Mouse (Mus musculus): ENCODE measurements around the gene Ccdc82. TPM values are rescaled to one million over a fixed set of nuclear protein-coding genes. Genes with fewer than 3 reads are reported as not detected.

The Ccdc82 gene
- polyA plus RNA-seq, 1 experiment from 2014 or later = 7.7 TPM

DNA sequence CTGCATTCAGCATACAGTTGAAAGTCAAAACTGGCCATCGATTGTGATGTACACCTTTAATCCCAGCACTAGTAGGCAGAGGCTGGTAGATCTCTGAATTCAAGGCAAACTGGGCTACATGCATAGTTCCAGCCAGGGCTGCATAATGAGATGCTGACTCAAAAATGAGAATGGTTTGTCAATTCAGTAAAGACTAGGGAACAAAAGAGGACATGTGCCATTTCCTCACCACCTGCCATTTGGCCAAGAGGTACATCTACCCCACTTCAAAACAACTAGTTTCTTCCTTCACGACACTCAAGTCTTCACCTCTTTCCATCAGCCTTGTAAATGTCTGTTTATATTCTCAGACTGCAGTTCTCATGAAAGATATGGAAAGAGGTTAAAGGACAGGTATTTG, 11.4 kb downstream of the Ccdc82 start:
- no peaks in the 10 kb centered on the region for H3K9me3 ChIP-seq
- DNase-seq (ENCODE audit: low spot score) = no peak
- H3K36me3 ChIP-seq = no peaks in the 10 kb centered on the region
- no peak overlapping the region for H3K27ac ChIP-seq
- no peaks in the 10 kb centered on the region for H3K27me3 ChIP-seq (ENCODE audit: insufficient read depth, poor library complexity, severe bottlenecking)
- 89% methylated on average over 2 of the region's 2 CpGs for WGBS
- no peaks in the 10 kb centered on the region for H3K4me1 ChIP-seq (replicated peaks)
- no peak overlapping the region for H3K4me3 ChIP-seq

- DNase-seq (ENCODE audit: low spot score) = no peak
- Histone ChIP-seq H3K27me3 (ENCODE audit: insufficient read depth, poor library complexity, severe bottlenecking) (no peaks in the 10 kb centered on the region), H3K36me3 (no peaks in the 10 kb centered on the region), H3K4me3 (no peak overlapping the region), H3K27ac (no peak overlapping the region), H3K9me3 (no peaks in the 10 kb centered on the region), H3K4me1 (replicated peaks) (no peaks in the 10 kb centered on the region)
- 89% methylated on average over 3 of the region's 3 CpGs for whole genome bisulfite sequencing
These were observed 14.2 kb downstream of the Ccdc82 start for GRCm38 (mm10) chr9:13260980-13261379.

DNA sequence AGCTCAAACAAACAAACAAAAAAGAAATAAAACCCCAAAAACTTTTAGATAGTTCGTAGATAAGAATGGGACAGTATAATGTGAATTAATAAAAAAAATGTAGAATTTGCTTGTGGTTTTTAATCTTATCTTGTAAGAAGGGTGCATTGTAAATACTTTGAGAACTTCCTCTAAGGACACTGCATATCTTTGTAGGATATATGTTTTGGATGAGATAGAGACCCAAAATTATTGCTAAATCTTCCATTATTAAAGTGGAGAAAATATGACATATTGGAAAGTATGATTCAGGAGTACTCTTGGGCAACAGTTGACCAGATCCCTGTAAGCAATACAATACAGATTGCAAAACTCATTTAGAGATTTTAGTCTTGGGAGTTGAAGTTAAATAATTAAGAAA, 26.5 kb downstream of the Ccdc82 start:
- Histone ChIP-seq H3K36me3 (0 out of 2 replicates have a peak, but pooled peaks cover 5% of the 10 kb centered on the region), H3K4me1 (replicated peaks) (no peaks in the 10 kb centered on the region), H3K4me3 (no peak overlapping the region), H3K27me3 (ENCODE audit: insufficient read depth, poor library complexity, severe bottlenecking) (no peaks in the 10 kb centered on the region), H3K27ac (no peak overlapping the region), H3K9me3 (no peaks in the 10 kb centered on the region)
- no peak for DNase-seq (ENCODE audit: low spot score)
- 91% methylated on average over 1 of the region's 1 CpGs for WGBS

- no peak for DNase-seq (ENCODE audit: low spot score)
- H3K36me3 ChIP-seq = 0 out of 2 replicates have a peak, but pooled peaks cover 3% of the 10 kb centered on the region
- no peaks in the 10 kb centered on the region for H3K9me3 ChIP-seq
- H3K27ac ChIP-seq = no peak overlapping the region
- no peaks in the 10 kb centered on the region for H3K4me1 ChIP-seq (replicated peaks)
- H3K27me3 ChIP-seq (ENCODE audit: insufficient read depth, poor library complexity, severe bottlenecking) = no peaks in the 10 kb centered on the region
- no peak overlapping the region for H3K4me3 ChIP-seq
- WGBS = 77% methylated on average over 2 of the region's 2 CpGs
These were observed 40.7 kb downstream of the Ccdc82 start for GRCm38 (mm10) chr9:13287482-13287881.

DNA sequence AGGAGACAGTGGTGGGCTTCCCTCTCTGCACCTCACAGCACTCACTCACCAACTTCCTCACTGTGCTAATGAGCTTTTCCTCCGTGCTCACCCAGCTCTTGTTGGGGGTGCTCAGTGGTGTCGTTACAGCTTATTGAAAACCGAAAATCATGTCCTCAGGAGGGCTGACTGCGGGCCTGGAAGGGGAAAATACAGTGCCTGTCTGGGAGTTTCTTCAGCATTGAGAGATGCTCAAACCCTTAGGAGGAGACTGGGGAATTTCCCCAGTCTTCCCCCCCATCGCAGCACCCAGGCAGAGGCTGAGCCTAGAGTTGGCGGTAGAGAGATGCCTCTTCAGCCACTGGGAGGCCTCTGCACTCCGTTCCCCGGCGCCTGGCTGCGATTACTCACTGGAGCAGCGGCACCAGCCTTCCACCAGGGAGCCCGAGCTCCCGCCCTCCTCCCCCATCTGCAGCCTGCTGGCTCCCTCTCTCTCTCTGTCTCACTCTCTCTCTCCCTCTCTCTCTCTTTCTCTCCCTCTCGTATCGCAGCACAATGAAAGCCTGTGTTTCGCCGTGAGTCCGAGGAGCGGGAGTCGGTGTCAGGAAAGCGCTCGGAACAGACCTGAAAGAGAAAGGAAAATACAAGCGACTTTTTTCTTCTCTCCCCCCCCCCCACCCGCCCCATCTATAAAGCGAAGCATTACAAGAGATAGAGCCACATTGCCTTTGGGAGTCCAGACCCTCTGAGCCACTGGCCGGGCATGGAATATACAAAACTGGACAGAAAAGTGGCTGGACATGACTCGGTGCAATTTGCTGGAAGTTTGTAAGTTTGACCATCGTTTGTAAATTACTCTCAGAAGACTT, 49.7 kb downstream of the Ccdc82 start:
- Histone ChIP-seq H3K4me3 (peak overlapping the region; percentile 64), H3K4me1 (replicated peaks) (peaks cover 44% of the 10 kb centered on the region)
- WGBS = under 1% methylated on average over 28 of the region's 28 CpGs

DNA sequence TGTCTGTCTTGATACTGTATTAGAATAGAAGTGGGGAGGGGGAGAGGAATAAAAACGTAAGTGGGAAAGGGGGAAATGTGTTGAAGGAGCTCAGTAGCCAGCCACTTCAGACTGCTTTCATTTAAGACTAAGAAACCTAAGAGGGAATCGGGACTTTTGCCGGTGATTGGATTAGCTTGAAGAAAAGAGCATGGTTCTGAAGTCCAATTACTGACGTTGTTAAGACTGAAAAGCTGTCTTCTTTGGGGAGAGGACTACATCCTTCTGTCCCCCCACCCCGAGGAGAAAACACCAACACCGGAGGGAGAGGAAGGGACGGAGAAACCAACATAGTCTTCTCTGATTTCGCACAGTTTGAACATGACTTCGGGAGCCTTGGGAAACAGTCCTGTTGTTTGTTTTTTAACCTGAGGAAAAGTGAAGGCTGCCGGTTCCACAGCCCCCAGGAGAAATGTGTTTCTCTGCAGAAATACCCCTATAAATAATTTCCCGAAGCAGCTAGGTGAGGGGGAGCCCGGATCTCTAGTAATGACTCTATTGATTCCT, 50.4 kb downstream of the Ccdc82 start:
- no peak for DNase-seq (ENCODE audit: low spot score)
- peak overlapping the region; percentile 90 for H3K27ac ChIP-seq

More for the DNA sequence above, 49.7 kb downstream of the Ccdc82 start:
- peak; percentile 90 for DNase-seq (ENCODE audit: low spot score)
- peak overlapping the region; percentile 90 for H3K27ac ChIP-seq
- H3K27me3 ChIP-seq (ENCODE audit: insufficient read depth, poor library complexity, severe bottlenecking) = peaks cover 9% of the 10 kb centered on the region
- no peaks in the 10 kb centered on the region for H3K9me3 ChIP-seq
- H3K36me3 ChIP-seq = no peaks in the 10 kb centered on the region

GRCm38 (mm10) chr9:13297668-13298512, 51.1 kb downstream of the Ccdc82 start, which contains the start of gene Maml2:
Gene Maml2 (plus strand): TSS chr9:13297957.
- H3K36me3 ChIP-seq = no peaks in the 10 kb centered on the region
- peak; percentile 76 for DNase-seq (ENCODE audit: low spot score)
- peaks cover 58% of the 10 kb centered on the region for H3K4me1 ChIP-seq (replicated peaks)
- WGBS = 2% methylated on average over 23 of the region's 23 CpGs
- H3K9me3 ChIP-seq = no peaks in the 10 kb centered on the region
- peaks cover 9% of the 10 kb centered on the region for H3K27me3 ChIP-seq (ENCODE audit: insufficient read depth, poor library complexity, severe bottlenecking)
- H3K27ac ChIP-seq = peak within 1 kb of the TSS; percentile 90
- peak within 1 kb of the TSS; percentile 64 for H3K4me3 ChIP-seq

More for the DNA sequence above, 50.4 kb downstream of the Ccdc82 start:
- no peaks in the 10 kb centered on the region for H3K9me3 ChIP-seq
- 1% methylated on average over 12 of the region's 12 CpGs for WGBS
- peaks cover 51% of the 10 kb centered on the region for H3K4me1 ChIP-seq (replicated peaks)
- peaks cover 9% of the 10 kb centered on the region for H3K27me3 ChIP-seq (ENCODE audit: insufficient read depth, poor library complexity, severe bottlenecking)
- H3K4me3 ChIP-seq = peak overlapping the region; percentile 64
- no peaks in the 10 kb centered on the region for H3K36me3 ChIP-seq

- no peaks in the 10 kb centered on the region for H3K36me3 ChIP-seq
- no peak for DNase-seq (ENCODE audit: low spot score)
- H3K27ac ChIP-seq = peak overlapping the region; percentile 90
- peaks cover 64% of the 10 kb centered on the region for H3K4me1 ChIP-seq (replicated peaks)
- H3K4me3 ChIP-seq = peak overlapping the region; percentile 64
- 23% methylated on average over 9 of the region's 9 CpGs for WGBS
- H3K9me3 ChIP-seq = no peaks in the 10 kb centered on the region
- peaks cover 9% of the 10 kb centered on the region for H3K27me3 ChIP-seq (ENCODE audit: insufficient read depth, poor library complexity, severe bottlenecking)
These were observed 51.7 kb downstream of the Ccdc82 start for GRCm38 (mm10) chr9:13298513-13298878.

DNA sequence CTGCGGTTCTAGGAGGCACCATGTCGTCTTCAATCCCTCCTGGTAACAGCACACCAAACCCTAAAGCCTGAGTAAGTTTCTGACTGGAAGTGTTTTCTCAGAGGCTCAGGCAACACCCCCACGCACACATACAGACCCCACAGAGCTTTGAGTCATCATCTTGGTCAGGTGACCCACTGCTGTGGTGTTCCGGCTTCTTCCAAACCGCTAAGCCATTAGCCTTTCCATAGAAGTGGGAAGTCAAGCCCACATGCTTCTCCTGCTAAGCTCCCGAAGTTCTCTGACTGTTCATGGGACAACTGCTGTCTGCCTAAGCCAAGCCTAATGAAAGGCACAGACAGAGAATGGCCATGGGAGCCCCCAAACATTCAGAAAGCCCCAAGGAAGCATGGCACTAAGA, 52.4 kb downstream of the Ccdc82 start:
- H3K36me3 ChIP-seq = no peaks in the 10 kb centered on the region
- H3K4me3 ChIP-seq = peak overlapping the region; percentile 64
- DNase-seq (ENCODE audit: low spot score) = no peak
- H3K27ac ChIP-seq = peak overlapping the region; percentile 90
- H3K9me3 ChIP-seq = no peaks in the 10 kb centered on the region
- 85% methylated on average over 6 of the region's 6 CpGs for WGBS
- peaks cover 9% of the 10 kb centered on the region for H3K27me3 ChIP-seq (ENCODE audit: insufficient read depth, poor library complexity, severe bottlenecking)
- H3K4me1 ChIP-seq (replicated peaks) = peaks cover 71% of the 10 kb centered on the region

DNA sequence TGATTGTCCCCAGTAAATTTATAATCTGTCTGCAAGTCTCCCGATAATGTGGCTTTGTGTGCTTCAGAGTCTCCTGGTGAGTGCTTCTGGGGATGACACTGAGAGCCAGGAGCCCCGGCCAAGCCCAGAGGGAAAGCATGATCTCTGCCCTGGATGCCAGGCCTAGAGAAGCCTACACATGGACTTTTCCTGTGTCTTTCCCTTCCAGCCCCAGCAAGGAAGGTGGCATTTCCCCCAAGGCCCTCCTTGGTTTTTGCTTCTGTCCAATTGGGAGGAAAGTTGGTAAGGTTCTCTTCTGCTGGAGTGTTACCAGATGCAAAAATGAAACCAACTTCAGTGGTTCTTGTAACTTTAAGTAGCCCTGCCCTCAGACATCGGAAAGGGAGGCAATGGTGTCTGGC, 53.3 kb downstream of the Ccdc82 start:
- Histone ChIP-seq H3K9me3 (no peaks in the 10 kb centered on the region), H3K4me1 (replicated peaks) (peaks cover 80% of the 10 kb centered on the region), H3K4me3 (peak overlapping the region; percentile 64), H3K27me3 (ENCODE audit: insufficient read depth, poor library complexity, severe bottlenecking) (peaks cover 9% of the 10 kb centered on the region), H3K27ac (peak overlapping the region; percentile 90), H3K36me3 (no peaks in the 10 kb centered on the region)
- no peak for DNase-seq (ENCODE audit: low spot score)
- WGBS = 51% methylated on average over 3 of the region's 3 CpGs

DNA sequence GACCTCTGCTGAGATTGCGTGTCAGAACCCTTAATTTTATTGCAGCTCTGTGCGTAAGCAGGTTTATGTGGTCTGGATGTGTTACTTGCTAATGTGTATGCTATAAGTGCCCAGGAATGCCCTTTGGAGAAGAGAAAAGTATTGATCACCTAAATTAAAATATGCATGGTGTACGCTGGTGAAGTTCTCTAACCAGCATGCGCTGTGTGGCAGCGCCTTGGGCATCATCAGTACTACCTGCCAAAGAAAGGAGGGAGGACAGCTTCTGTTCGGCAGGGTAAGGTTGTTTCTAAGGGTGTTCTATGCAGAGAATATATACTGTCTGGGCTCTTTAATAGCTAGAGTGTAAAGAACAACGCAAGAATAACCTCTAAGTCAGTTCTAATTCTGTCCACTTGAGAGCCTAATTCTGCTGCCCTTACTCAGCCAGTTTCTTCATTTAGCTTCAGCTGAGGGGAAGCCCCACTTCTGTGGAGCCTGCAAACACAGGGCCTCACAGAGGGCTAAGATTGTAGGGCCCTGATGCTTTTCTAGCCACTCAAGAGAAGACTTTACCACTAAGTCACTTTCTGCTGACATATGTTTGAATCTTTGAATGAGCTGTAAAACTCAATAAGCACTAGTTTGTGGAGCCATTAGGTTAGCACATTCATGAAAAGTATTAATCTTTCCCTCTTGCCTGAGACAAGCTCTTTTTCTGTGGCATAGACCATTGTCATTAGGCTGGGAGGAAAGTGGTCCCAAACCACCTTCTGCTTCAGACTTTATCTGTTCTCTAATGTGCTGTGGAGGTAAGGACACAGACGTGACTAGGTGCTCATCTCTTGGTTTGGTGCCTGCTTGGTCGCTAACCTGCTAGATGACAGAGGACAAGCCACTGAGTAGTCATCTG, 54.4 kb downstream of the Ccdc82 start:
- Histone ChIP-seq H3K36me3 (no peaks in the 10 kb centered on the region), H3K9me3 (no peaks in the 10 kb centered on the region), H3K27me3 (ENCODE audit: insufficient read depth, poor library complexity, severe bottlenecking) (peaks cover 9% of the 10 kb centered on the region), H3K4me3 (peak overlapping the region; percentile 64), H3K4me1 (replicated peaks) (peaks cover 85% of the 10 kb centered on the region), H3K27ac (peak overlapping the region; percentile 60)
- DNase-seq (ENCODE audit: low spot score) = no peak
- 69% methylated on average over 9 of the region's 9 CpGs for WGBS

Measured in hindbrain, embryonic 10.5 days (tissue).